Comparison of ENCODE assay signal across 8 mouse cellular contexts in genomic region chr3:90052351-90053241, GRCm38 (mm10). TPM values are rescaled to one million over a fixed set of nuclear protein-coding genes. Genes with fewer than 3 reads are reported as not detected.
DNase-seq lines count a peak whose midpoint lies in the region; ATAC-seq lines count a peak whose summit lies in the region.

Gene Ubap2l (minus strand): TSS chr3:90052628.

- H3K4me2 ChIP-seq in hindbrain, embryonic 16.5 days (ENCODE audit: low read length): peak within 1 kb of the TSS; percentile 82

- no peaks in the 10 kb centered on the region for H3K9me3 ChIP-seq in hindbrain, embryonic 16.5 days (ENCODE audit: control insufficient read depth, low read length)

- DNase-seq in WW6 (ENCODE audit: low read depth, low spot score): peak; percentile 97
- peak; percentile 84 to 94 for DNase-seq in cerebellum, postnatal 4 days (ENCODE audit: low spot score in 2 of 2)
- peak; percentile 93 for DNase-seq in gastrocnemius, adult 18-20 months (ENCODE audit: low spot score)
- peak; percentile 84 to 94 for DNase-seq in left cerebral cortex, adult 18-20 months (ENCODE audit: low spot score in 2 of 2)
- DNase-seq in right cerebral cortex, adult 18-20 months: peak; percentile 95
- DNase-seq in urinary bladder, postnatal 10 days (ENCODE audit: low spot score): peak; percentile 80

- H3K79me2 ChIP-seq in macrophage (ENCODE audit: inconsistent target): peaks cover 94% of the 10 kb centered on the region

- H3K36me3 ChIP-seq in hindbrain, embryonic 16.5 days (ENCODE audit: control insufficient read depth, insufficient read depth, low read length): peaks cover 14% of the 10 kb centered on the region
- peaks cover 20% of the 10 kb centered on the region for H3K36me3 ChIP-seq in macrophage (ENCODE audit: inconsistent target)

- peak; percentile 94 for ATAC-seq in hindbrain, embryonic 16.5 days

- H3K4me1 ChIP-seq in hindbrain, embryonic 16.5 days (ENCODE audit: control insufficient read depth, insufficient read depth, low read depth, low read length): peaks cover 20% of the 10 kb centered on the region

- no peaks in the 10 kb centered on the region for H3K27me3 ChIP-seq in hindbrain, embryonic 16.5 days (replicated peaks; ENCODE audit: control insufficient read depth, insufficient read depth, low read length)

- peak within 1 kb of the TSS; percentile 94 for H3K27ac ChIP-seq in hindbrain, embryonic 16.5 days (ENCODE audit: low read depth, low read length)
- peak within 1 kb of the TSS; percentile 93 for H3K27ac ChIP-seq in macrophage

- peak within 1 kb of the TSS; percentile 95 for H3K9ac ChIP-seq in hindbrain, embryonic 16.5 days (ENCODE audit: low read depth, low read length)

- peak within 1 kb of the TSS; percentile 88 for H3K4me3 ChIP-seq in hindbrain, embryonic 16.5 days (ENCODE audit: low read length)
- H3K4me3 ChIP-seq in macrophage (ENCODE audit: inconsistent target): peak within 1 kb of the TSS; percentile 96

- WGBS in hindbrain, embryonic 16.5 days: under 1% methylated on average over 58 of the region's 81 CpGs
- WGBS in macrophage (ENCODE audit: missing documents): 2% methylated on average over 32 of the region's 81 CpGs

RNA-seq across cellular contexts. Expression of gene Ubap2l, which starts in this region (rescaled TPM):
- 10 to 100 TPM; 93.9 to 95.4 TPM for total RNA-seq in gastrocnemius, adult 18-20 months (2021)
- polyA plus RNA-seq in hindbrain, embryonic 16.5 days (2015; fragmentation: Nextera tagmentation; extraction: Ambion mirVana): 105 and 122 TPM in 2 replicates
- total RNA-seq in left cerebral cortex, adult 18-20 months (2021): 100 to 1,000 TPM; 163 to 176 TPM
- 1,000 to 10,000 TPM in 2 of 26 experiments, 100 to 1,000 TPM in 24; 542 to 1,238 (median 895) TPM for total RNA-seq in macrophage (2018; cell fraction: chromatin; rRNA removed)
- 100 to 1,000 TPM; 154 to 236 (median 177) TPM for total RNA-seq in macrophage (2018; cell fraction: cytosol; rRNA removed)
- 100 to 1,000 TPM; 251 to 705 (median 435) TPM for total RNA-seq in macrophage (2018; cell fraction: nucleus; rRNA removed)
- polyA plus RNA-seq in macrophage (2018): 160 to 411 TPM (median 185 TPM) in 3 replicates

Comparison
In these comparisons a context has a peak if more than half of its experiments do, and no peak if none do; other contexts are left out.
1. Peak in every context shown above with its lines: DNase-seq, ATAC-seq, H3K4me3 ChIP-seq and H3K27ac ChIP-seq.